27 mouse cellular contexts compared by ENCODE assay signal in the genomic region with DNA sequence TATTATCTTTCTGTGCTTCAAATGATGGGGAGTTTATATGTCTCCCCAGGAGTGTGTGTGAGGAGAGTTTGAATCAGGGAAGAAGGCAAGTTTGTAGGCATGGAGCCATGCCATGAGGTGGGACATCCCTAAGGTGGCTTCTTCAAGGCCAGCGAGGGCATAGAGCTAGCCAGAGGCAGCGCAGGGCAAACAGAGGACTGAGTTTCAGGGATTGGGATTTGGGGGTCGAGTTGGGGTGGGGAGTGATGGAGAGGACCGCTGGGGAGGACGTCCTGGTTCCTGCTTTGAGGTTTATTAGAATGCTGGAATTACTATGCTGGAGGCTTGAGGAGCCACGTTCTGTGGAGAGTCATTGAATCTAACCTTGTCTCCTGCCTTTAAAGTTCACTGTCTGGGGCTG. TPM values are rescaled to one million over a fixed set of nuclear protein-coding genes. Genes with fewer than 3 reads are reported as not detected.
DNase-seq lines count a peak whose midpoint lies in the region; ATAC-seq and TF ChIP-seq lines count a peak whose summit lies in the region.
"Had no signal": no experiment of that assay in that cellular context is flagged by ENCODE, and none has a peak within 500 bp of the region (broad histone marks: within the 10 kb centered on the region; RNA-seq: fewer than 3 reads in every experiment).

No protein-coding gene starts in this region.

- no peaks in the 10 kb centered on the region for H3K9me3 ChIP-seq in heart, embryonic 10.5 days
- H3K9me3 ChIP-seq in liver, embryonic 11.5 days (ENCODE audit: control insufficient read depth, low read length) = no peaks in the 10 kb centered on the region
- no peaks in the 10 kb centered on the region for H3K9me3 ChIP-seq in stomach, postnatal 0 days (ENCODE audit: control insufficient read depth, low read length)
- H3K9me3 ChIP-seq in forebrain, postnatal 0 days (ENCODE audit: low read length) = no peaks in the 10 kb centered on the region
- H3K9me3 ChIP-seq: embryonic facial prominence, embryonic 10.5 days; embryonic facial prominence, embryonic 12.5 days; forebrain, embryonic 13.5 days; forebrain, embryonic 15.5 days had no signal

- intact Hi-C loops in heart, postnatal 14 days (cut with DNase I) = loop anchor here (5.0 kb wide), 4 partner anchors 66 to 251 kb away; a partner anchor contains a TSS

- DNase-seq in heart, embryonic 10.5 days (ENCODE audit: low spot score) = peak; percentile 69
- DNase-seq in heart, postnatal 14 days = no peak
- DNase-seq in liver, embryonic 11.5 days (ENCODE audit: low spot score) = peak; percentile 22
- DNase-seq in liver = no peak
- peak; percentile 6 for DNase-seq in stomach, postnatal 0 days (ENCODE audit: low spot score)
- DNase-seq in forebrain, postnatal 0 days = no peak
- DNase-seq: adrenal gland, adult 8-10 months; adrenal gland, postnatal 14 days; adrenal gland, postnatal 36 days; cerebellum, adult 11-12 months; cerebellum, adult 2 months; cerebellum, adult 9-10 months; cerebellum, postnatal 10 days; cerebellum, postnatal 25 days had no signal

- H3K27ac ChIP-seq in heart, embryonic 10.5 days = no peak overlapping the region
- H3K27ac ChIP-seq in liver, embryonic 11.5 days (ENCODE audit: low read depth, low read length) = no peak overlapping the region
- H3K27ac ChIP-seq in stomach, postnatal 0 days (replicated peaks) = no peak overlapping the region
- H3K27ac ChIP-seq in forebrain, postnatal 0 days (ENCODE audit: low read depth, low read length) = no peak overlapping the region
- H3K27ac ChIP-seq: embryonic facial prominence, embryonic 10.5 days; embryonic facial prominence, embryonic 12.5 days; forebrain, embryonic 13.5 days; forebrain, embryonic 15.5 days had no signal

- H3K4me2 ChIP-seq in liver, embryonic 11.5 days = no peak overlapping the region
- H3K4me2 ChIP-seq in stomach, postnatal 0 days (replicated peaks; ENCODE audit: low read depth) = no peak overlapping the region
- no peak overlapping the region for H3K4me2 ChIP-seq in forebrain, postnatal 0 days (ENCODE audit: low read depth)
- H3K4me2 ChIP-seq: embryonic facial prominence, embryonic 12.5 days; forebrain, embryonic 13.5 days; forebrain, embryonic 15.5 days had no signal

- peaks cover 38% of the 10 kb centered on the region for H3K36me3 ChIP-seq in heart, embryonic 10.5 days
- H3K36me3 ChIP-seq in liver, embryonic 11.5 days (ENCODE audit: control insufficient read depth, insufficient read depth, low read length) = no peaks in the 10 kb centered on the region
- no peaks in the 10 kb centered on the region for H3K36me3 ChIP-seq in stomach, postnatal 0 days (ENCODE audit: control insufficient read depth, insufficient read depth, low read length)
- H3K36me3 ChIP-seq in forebrain, postnatal 0 days (ENCODE audit: insufficient read depth) = no peaks in the 10 kb centered on the region
- H3K36me3 ChIP-seq: embryonic facial prominence, embryonic 10.5 days; embryonic facial prominence, embryonic 12.5 days; forebrain, embryonic 15.5 days had no signal

- H3K27me3 ChIP-seq in heart, embryonic 10.5 days (ENCODE audit: insufficient read depth, poor library complexity, severe bottlenecking) = no peaks in the 10 kb centered on the region
- peaks cover 17% of the 10 kb centered on the region for H3K27me3 ChIP-seq in liver, embryonic 11.5 days (replicated peaks; ENCODE audit: control insufficient read depth, insufficient read depth, low read length)
- H3K27me3 ChIP-seq in stomach, postnatal 0 days (ENCODE audit: control insufficient read depth, insufficient read depth, low read length) = no peaks in the 10 kb centered on the region
- H3K27me3 ChIP-seq in forebrain, postnatal 0 days (ENCODE audit: insufficient read depth, low read length) = no peaks in the 10 kb centered on the region
- H3K27me3 ChIP-seq: forebrain, embryonic 13.5 days; forebrain, embryonic 15.5 days; Patski had no signal

- TF ChIP-seq CTCF in stomach, postnatal 0 days (IDR thresholded peaks at IDR 0.05; ENCODE audit: low read depth) = no peak
- no peak for TF ChIP-seq CTCF in forebrain, postnatal 0 days (IDR thresholded peaks at IDR 0.05; ENCODE audit: low read depth)

- TF ChIP-seq EP300 in stomach, postnatal 0 days (optimal IDR thresholded peaks at IDR 0.05) = no peak

- H3K4me3 ChIP-seq in heart, embryonic 10.5 days = no peak overlapping the region
- H3K4me3 ChIP-seq in liver, embryonic 11.5 days (ENCODE audit: low read depth, low read length) = no peak overlapping the region
- H3K4me3 ChIP-seq in stomach, postnatal 0 days (ENCODE audit: low read depth, low read length) = no peak overlapping the region
- H3K4me3 ChIP-seq in forebrain, postnatal 0 days (ENCODE audit: low read depth, low read length) = no peak overlapping the region
- H3K4me3 ChIP-seq: embryonic facial prominence, embryonic 10.5 days; embryonic facial prominence, embryonic 12.5 days; forebrain, embryonic 13.5 days; forebrain, embryonic 15.5 days had no signal

- H3K4me1 ChIP-seq in heart, embryonic 10.5 days = peaks cover 38% of the 10 kb centered on the region
- 0 out of 2 replicates have a peak, but pooled peaks cover 2% of the 10 kb centered on the region for H3K4me1 ChIP-seq in liver, embryonic 11.5 days (replicated peaks; ENCODE audit: control insufficient read depth, insufficient read depth, low read length)
- H3K4me1 ChIP-seq in stomach, postnatal 0 days (replicated peaks; ENCODE audit: control insufficient read depth, insufficient read depth) = no peaks in the 10 kb centered on the region
- H3K4me1 ChIP-seq in forebrain, postnatal 0 days (ENCODE audit: insufficient read depth) = no peaks in the 10 kb centered on the region
- H3K4me1 ChIP-seq: embryonic facial prominence, embryonic 12.5 days had no signal

- H3K9ac ChIP-seq in liver, embryonic 11.5 days (ENCODE audit: low read depth, low read length) = no peak overlapping the region
- no peak overlapping the region for H3K9ac ChIP-seq in stomach, postnatal 0 days (ENCODE audit: low read length)
- no peak overlapping the region for H3K9ac ChIP-seq in forebrain, postnatal 0 days
- H3K9ac ChIP-seq: embryonic facial prominence, embryonic 12.5 days; forebrain, embryonic 13.5 days; forebrain, embryonic 15.5 days had no signal

- no peak for ATAC-seq in liver, embryonic 11.5 days (replicated peaks; ENCODE audit: low FRiP score)
- no peak for ATAC-seq in stomach, postnatal 0 days (ENCODE audit: low FRiP score, low TSS enrichment)
- ATAC-seq in forebrain, postnatal 0 days = no peak
- ATAC-seq: activated CD4-positive, CD25-positive, alpha-beta regulatory T cell, adult 4 months; forebrain, embryonic 13.5 days; forebrain, embryonic 15.5 days; Patski had no signal

- WGBS in heart, embryonic 10.5 days = 77% methylated on average over 6 of the region's 6 CpGs
- whole genome bisulfite sequencing in liver, embryonic 11.5 days = 92% methylated on average over 6 of the region's 6 CpGs
- WGBS in stomach, postnatal 0 days = 92% methylated on average over 6 of the region's 6 CpGs
- WGBS in forebrain, postnatal 0 days = 97% methylated on average over 6 of the region's 6 CpGs

RNA-seq across cellular contexts. Expression of a gene that starts 7.1 kb away (rescaled TPM):
- 25.7 and 33.4 TPM in 2 replicates for polyA plus RNA-seq in heart, embryonic 10.5 days (2016; fragmentation: Nextera tagmentation; extraction: Ambion mirVana)
- 10 to 100 TPM; 18.1 to 18.3 TPM for total RNA-seq in heart, postnatal 14 days (2021)
- polyA plus RNA-seq in liver, embryonic 11.5 days (2014; fragmentation: Nextera tagmentation; extraction: Ambion mirVana) = 12.1 and 12.5 TPM in 2 replicates
- 5.2 and 5.5 TPM in 2 replicates for polyA plus RNA-seq in stomach, postnatal 0 days (2015; fragmentation: Nextera tagmentation; extraction: Ambion mirVana)
- total RNA-seq in forebrain, postnatal 0 days (2014; rRNA removed) = 5.4 and 12.9 TPM in 2 replicates
- 5.0 and 7.0 TPM in 2 replicates for polyA plus RNA-seq in forebrain, postnatal 0 days (2015; fragmentation: Nextera tagmentation; extraction: Ambion mirVana)

RNA-seq across cellular contexts. Expression of a gene that starts 10.3 kb away (rescaled TPM):
- polyA plus RNA-seq in heart, embryonic 10.5 days (2016; fragmentation: Nextera tagmentation; extraction: Ambion mirVana) = not detected in 2 replicates
- not detected for total RNA-seq in heart, postnatal 14 days (2021)
- polyA plus RNA-seq in liver, embryonic 11.5 days (2014; fragmentation: Nextera tagmentation; extraction: Ambion mirVana) = not detected in 2 replicates
- polyA plus RNA-seq in stomach, postnatal 0 days (2015; fragmentation: Nextera tagmentation; extraction: Ambion mirVana) = not detected in 2 replicates
- total RNA-seq in forebrain, postnatal 0 days (2014; rRNA removed) = not detected in 2 replicates
- not detected in 2 replicates for polyA plus RNA-seq in forebrain, postnatal 0 days (2015; fragmentation: Nextera tagmentation; extraction: Ambion mirVana)
- total RNA-seq: adrenal gland, adult 18-20 months; adrenal gland, adult 8-10 months; adrenal gland, postnatal 14 days; adrenal gland, postnatal 36 days; ES-E14; MEL had no signal
- polyA plus RNA-seq: activated CD4-positive, CD25-positive, alpha-beta regulatory T cell, adult 4 months; C2C12; cerebellum, adult 2 months; cortical plate, adult 2 months; embryonic facial prominence, embryonic 10.5 days; embryonic facial prominence, embryonic 12.5 days; embryonic facial prominence, embryonic 14.5 days; forebrain, embryonic 11.5 days; forebrain, embryonic 13.5 days; forebrain, embryonic 15.5 days; Patski had no signal

RNA-seq across cellular contexts. Expression of a gene that starts 36.7 kb away (rescaled TPM):
- polyA plus RNA-seq in heart, embryonic 10.5 days (2016; fragmentation: Nextera tagmentation; extraction: Ambion mirVana) = 75.2 and 81.1 TPM in 2 replicates
- 100 to 1,000 TPM; 135 TPM for total RNA-seq in heart, postnatal 14 days (2021)
- polyA plus RNA-seq in liver, embryonic 11.5 days (2014; fragmentation: Nextera tagmentation; extraction: Ambion mirVana) = 52.0 and 52.7 TPM in 2 replicates
- polyA plus RNA-seq in stomach, postnatal 0 days (2015; fragmentation: Nextera tagmentation; extraction: Ambion mirVana) = 37.9 and 40.6 TPM in 2 replicates
- total RNA-seq in forebrain, postnatal 0 days (2014; rRNA removed) = 142 TPM in 2 replicates
- 101 and 104 TPM in 2 replicates for polyA plus RNA-seq in forebrain, postnatal 0 days (2015; fragmentation: Nextera tagmentation; extraction: Ambion mirVana)

Comparison
In these comparisons a context has a peak if more than half of its experiments do, and no peak if none do; other contexts are left out.
1. DNase-seq: peak in heart, embryonic 10.5 days (single experiment), liver, embryonic 11.5 days (single experiment) and stomach, postnatal 0 days (single experiment); none in heart, postnatal 14 days (0 of 2), liver (single experiment) and forebrain, postnatal 0 days (single experiment).